Mouse (Mus musculus): ENCODE results near the gene Kif19a. TPM values are rescaled to one million over a fixed set of nuclear protein-coding genes. Genes with fewer than 3 reads are reported as not detected.
A peak's percentile ranks its signal among the peaks of the same experiment; 100 is the strongest.

The Kif19a gene
- polyA plus RNA-seq (2012; rRNA removed), result 4.8 and 5.5 TPM in 2 replicates

GRCm38 (mm10) chr11:114764820-114765818, at the start of gene Kif19a:
Gene Kif19a, plus strand, starts transcription at chr11:114765388.
- TF ChIP-seq CTCF (IDR thresholded peaks at IDR 0.05; ENCODE audit: extremely low read depth, insufficient read depth, low read length) (no peak), POLR2A (IDR thresholded peaks at IDR 0.05; ENCODE audit: extremely low read depth, insufficient read depth, low read length) (no peak)
- Histone ChIP-seq H3K27ac (ENCODE audit: insufficient read depth, low read length) (no peak within 1 kb of the TSS), H3K4me3 (ENCODE audit: insufficient read depth, low read length) (peak within 1 kb of the TSS; percentile 20), H3K4me1 (ENCODE audit: control insufficient read depth, insufficient read depth, low read length) (0 out of 2 replicates have a peak, but pooled peaks cover 2% of the 10 kb centered on the region)

GRCm38 (mm10) chr11:114715531-114715930, 49.7 kb upstream of the Kif19a start:
- TF ChIP-seq CTCF (IDR thresholded peaks at IDR 0.05; ENCODE audit: extremely low read depth, insufficient read depth, low read length) (no peak), POLR2A (IDR thresholded peaks at IDR 0.05; ENCODE audit: extremely low read depth, insufficient read depth, low read length) (no peak)
- no peaks in the 10 kb centered on the region for H3K4me1 ChIP-seq (ENCODE audit: control insufficient read depth, insufficient read depth, low read length)
- H3K27ac ChIP-seq (ENCODE audit: insufficient read depth, low read length), result no peak overlapping the region
- no peak overlapping the region for H3K4me3 ChIP-seq (ENCODE audit: insufficient read depth, low read length)

DNA sequence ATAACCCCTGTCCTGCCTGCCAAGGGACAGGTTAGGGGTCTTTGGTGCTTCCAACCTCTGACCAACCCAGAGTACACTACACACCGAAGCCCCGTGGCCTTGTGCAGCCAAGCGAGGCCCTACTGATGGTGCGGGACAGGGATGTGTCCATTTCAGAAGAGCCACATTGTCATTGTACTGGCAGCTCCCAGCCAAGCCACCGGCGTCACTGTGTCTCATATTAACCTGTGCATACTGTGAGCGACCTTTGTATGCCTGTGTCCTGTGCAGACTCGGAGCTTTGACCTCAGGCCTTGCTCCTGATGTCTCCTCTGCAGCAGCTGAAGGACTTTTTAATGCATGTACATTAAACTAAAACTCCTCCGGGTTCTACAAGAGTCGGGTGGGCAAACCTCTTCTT, 44.7 kb upstream of the Kif19a start:
- Histone ChIP-seq H3K27ac (ENCODE audit: insufficient read depth, low read length) (no peak overlapping the region), H3K4me3 (ENCODE audit: insufficient read depth, low read length) (no peak overlapping the region), H3K4me1 (ENCODE audit: control insufficient read depth, insufficient read depth, low read length) (no peaks in the 10 kb centered on the region)
- TF ChIP-seq CTCF (IDR thresholded peaks at IDR 0.05; ENCODE audit: extremely low read depth, insufficient read depth, low read length) (no peak), POLR2A (IDR thresholded peaks at IDR 0.05; ENCODE audit: extremely low read depth, insufficient read depth, low read length) (no peak)

DNA sequence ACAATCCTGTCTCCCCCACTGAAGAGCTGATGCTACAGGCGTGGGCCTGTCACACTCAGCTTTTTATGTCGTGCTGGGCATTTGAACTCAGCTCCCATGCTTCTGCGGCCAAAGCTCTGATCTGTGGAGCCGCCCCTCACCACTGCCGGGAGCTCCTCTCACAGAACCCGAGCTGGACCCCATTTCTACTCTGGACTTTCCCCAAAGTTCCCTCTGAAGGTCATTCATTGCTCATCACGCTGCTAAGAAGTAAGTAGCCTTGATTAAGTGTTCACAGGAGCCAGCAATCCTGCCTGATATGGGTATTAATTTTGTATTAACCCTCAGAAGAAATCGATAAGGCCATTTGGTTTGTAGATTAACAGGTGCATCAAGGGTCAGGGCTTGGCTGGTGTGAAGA, 42.8 kb upstream of the Kif19a start:
- Histone ChIP-seq H3K4me1 (ENCODE audit: control insufficient read depth, insufficient read depth, low read length) (no peaks in the 10 kb centered on the region), H3K4me3 (ENCODE audit: insufficient read depth, low read length) (no peak overlapping the region), H3K27ac (ENCODE audit: insufficient read depth, low read length) (no peak overlapping the region)
- TF ChIP-seq CTCF (IDR thresholded peaks at IDR 0.05; ENCODE audit: extremely low read depth, insufficient read depth, low read length) (no peak), POLR2A (IDR thresholded peaks at IDR 0.05; ENCODE audit: extremely low read depth, insufficient read depth, low read length) (no peak)

GRCm38 (mm10) chr11:114723030-114723429, 42.2 kb upstream of the Kif19a start:
- H3K4me1 ChIP-seq (ENCODE audit: control insufficient read depth, insufficient read depth, low read length), result peaks cover 3% of the 10 kb centered on the region
- no peak overlapping the region for H3K4me3 ChIP-seq (ENCODE audit: insufficient read depth, low read length)
- TF ChIP-seq CTCF (IDR thresholded peaks at IDR 0.05; ENCODE audit: extremely low read depth, insufficient read depth, low read length) (no peak), POLR2A (IDR thresholded peaks at IDR 0.05; ENCODE audit: extremely low read depth, insufficient read depth, low read length) (no peak)
- H3K27ac ChIP-seq (ENCODE audit: insufficient read depth, low read length), result no peak overlapping the region

DNA sequence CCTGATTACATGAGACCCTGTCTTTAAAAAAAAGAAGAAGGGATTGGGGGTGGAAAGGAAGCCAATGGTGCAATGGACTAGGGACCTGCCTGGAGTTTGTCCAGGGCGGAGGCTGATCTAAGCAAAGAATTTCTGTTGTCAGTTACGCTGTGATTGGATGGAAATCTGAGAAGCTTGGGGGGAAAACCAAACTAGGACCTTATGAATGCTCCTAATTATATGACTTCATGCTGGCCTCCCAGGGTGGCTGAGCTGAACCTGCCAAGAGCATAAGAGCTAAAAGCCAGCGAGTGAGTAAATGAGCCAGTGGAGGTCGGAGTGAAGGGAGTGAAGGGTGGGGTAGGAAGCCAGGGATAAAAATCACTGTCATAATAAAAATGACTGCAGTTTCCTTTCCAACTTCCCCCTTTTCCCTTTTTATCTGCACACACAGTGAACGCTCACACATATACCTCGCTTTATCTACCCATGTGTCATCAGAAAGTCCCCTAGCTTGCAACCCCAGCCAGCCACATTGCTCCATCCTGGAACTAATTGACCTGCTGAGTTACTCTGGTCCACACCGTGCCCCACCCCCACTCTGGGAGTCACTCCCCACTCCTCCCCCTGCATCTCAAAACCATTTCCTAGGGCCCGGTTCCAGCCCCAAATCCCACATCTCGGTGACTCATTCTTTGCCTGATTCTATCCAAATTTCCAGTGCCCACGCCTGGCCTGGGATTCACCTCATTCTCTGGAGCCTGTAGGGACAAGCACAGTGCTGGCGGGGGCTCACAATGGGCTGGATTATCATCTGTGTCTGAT, 40.2 kb upstream of the Kif19a start:
- TF ChIP-seq CTCF (IDR thresholded peaks at IDR 0.05; ENCODE audit: extremely low read depth, insufficient read depth, low read length) (no peak), POLR2A (IDR thresholded peaks at IDR 0.05; ENCODE audit: extremely low read depth, insufficient read depth, low read length) (no peak)
- peaks cover 3% of the 10 kb centered on the region for H3K4me1 ChIP-seq (ENCODE audit: control insufficient read depth, insufficient read depth, low read length)
- no peak overlapping the region for H3K27ac ChIP-seq (ENCODE audit: insufficient read depth, low read length)
- no peak overlapping the region for H3K4me3 ChIP-seq (ENCODE audit: insufficient read depth, low read length)

DNA sequence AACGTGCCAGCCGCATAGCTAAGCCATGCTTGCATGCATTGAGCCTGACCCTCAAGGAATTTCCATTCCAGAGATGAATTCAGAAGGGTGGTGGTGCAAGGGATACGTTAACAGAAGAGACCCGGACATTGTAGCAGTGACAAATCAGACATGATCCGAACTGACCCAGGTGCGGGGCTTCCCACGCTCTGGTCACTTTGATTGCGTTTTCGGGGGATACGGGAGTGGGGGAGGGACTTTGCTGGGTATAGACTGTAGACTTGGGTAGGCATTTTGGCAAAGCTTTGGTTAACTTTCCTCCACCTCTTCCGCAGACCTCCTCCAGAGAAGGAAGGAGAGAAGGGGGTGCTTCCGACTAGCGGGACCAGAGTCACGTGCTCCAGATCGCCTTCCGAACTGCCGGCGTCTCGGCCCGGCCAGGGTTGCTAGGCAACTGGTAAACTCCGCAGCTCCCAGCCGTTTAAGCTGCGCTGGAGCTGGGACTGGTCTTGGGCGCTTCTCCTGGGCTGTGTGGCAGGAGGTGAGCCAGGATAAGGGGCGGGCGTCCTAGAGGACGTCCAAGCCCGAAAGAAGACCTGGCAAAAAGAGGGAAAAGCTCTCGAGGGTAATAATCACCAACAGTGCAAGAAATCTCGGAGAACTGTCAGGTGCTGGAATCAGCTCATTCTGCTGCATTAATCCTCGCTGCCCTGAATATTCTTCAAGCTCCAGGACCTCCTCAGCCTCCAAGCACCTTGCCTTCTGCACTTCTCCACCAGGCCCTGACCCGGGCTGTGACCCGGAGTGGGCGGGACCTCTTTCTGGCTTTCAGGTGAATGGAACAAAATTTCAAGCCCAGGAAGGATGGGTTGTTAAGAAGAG, 38.0 kb upstream of the Kif19a start, which contains the start of gene Dnaic2:
Dnaic2 (plus strand) TSS at position 444 of the 861 bp plus-strand sequence.
- no peak for TF ChIP-seq CTCF (IDR thresholded peaks at IDR 0.05; ENCODE audit: extremely low read depth, insufficient read depth, low read length)
- no peak for TF ChIP-seq POLR2A (IDR thresholded peaks at IDR 0.05; ENCODE audit: extremely low read depth, insufficient read depth, low read length)
- Histone ChIP-seq H3K27ac (ENCODE audit: insufficient read depth, low read length) (no peak within 1 kb of the TSS), H3K4me1 (ENCODE audit: control insufficient read depth, insufficient read depth, low read length) (peaks cover 3% of the 10 kb centered on the region), H3K4me3 (ENCODE audit: insufficient read depth, low read length) (peak within 1 kb of the TSS; percentile 17)

- Histone ChIP-seq H3K27ac (ENCODE audit: insufficient read depth, low read length) (no peak overlapping the region), H3K4me1 (ENCODE audit: control insufficient read depth, insufficient read depth, low read length) (peaks cover 3% of the 10 kb centered on the region), H3K4me3 (ENCODE audit: insufficient read depth, low read length) (0 out of 2 replicates have a peak overlapping the region, but pooled peaks have one; percentile 17)
- TF ChIP-seq POLR2A (IDR thresholded peaks at IDR 0.05; ENCODE audit: extremely low read depth, insufficient read depth, low read length) (no peak), CTCF (IDR thresholded peaks at IDR 0.05; ENCODE audit: extremely low read depth, insufficient read depth, low read length) (no peak)
These were observed 37.4 kb upstream of the Kif19a start for GRCm38 (mm10) chr11:114727826-114728186.
